Mouse (Mus musculus) MEL (cell line): ENCODE data around the gene Mad2l1bp.

Experiments
- CTCF ChIP-seq, 3 experiments: IDR thresholded peaks in 2 of 3; conservative IDR thresholded peaks in 1 of 3; 2 replicates each; pipeline ENCODE4 v1.5.1; 2011 to 2012; ENCODE audit warnings: low read length in 3 of 3, low read depth in 2 of 3, mild to moderate bottlenecking in 2 of 3, improper control_type of control experiment in 1 of 3, inconsistent platforms in 1 of 3, mixed read lengths in 1 of 3, moderate library complexity in 1 of 3; ENCODE audit not compliant: control insufficient read depth in 1 of 3, insufficient read depth in 1 of 3, poor library complexity in 1 of 3, severe bottlenecking in 1 of 3
- ELF1 ChIP-seq: IDR thresholded peaks from 2 replicates; pipeline ENCODE4 v1.6.1; 2014; ENCODE audit warnings: low read depth, mild to moderate bottlenecking, inconsistent platforms, low read length, improper control_type of control experiment, moderate library complexity
- HCFC1 ChIP-seq: IDR thresholded peaks from 2 replicates; pipeline ENCODE4 v1.6.1; 2012; ENCODE audit warnings: low read depth, mild to moderate bottlenecking, inconsistent platforms, low read length, improper control_type of control experiment, moderate library complexity
- MAFK ChIP-seq: IDR thresholded peaks from 2 replicates; pipeline ENCODE4 v1.6.1; 2011; ENCODE audit warnings: low read depth, mild to moderate bottlenecking, low read length, improper control_type of control experiment, borderline replicate concordance
- NELFE ChIP-seq: IDR thresholded peaks from 2 replicates; pipeline ENCODE4 v1.6.1; 2011; ENCODE audit warnings: low read depth, low read length, improper control_type of control experiment
- POLR2A ChIP-seq, 2 experiments: IDR thresholded peaks; 2 replicates each; pipeline ENCODE4 v1.6.1; 2011 to 2012; ENCODE audit warnings: low read length in 2 of 2, mild to moderate bottlenecking in 2 of 2, control low read depth in 1 of 2, improper control_type of control experiment in 1 of 2, low read depth in 1 of 2, moderate library complexity in 1 of 2; ENCODE audit not compliant: control insufficient read depth in 1 of 2, insufficient read depth in 1 of 2, poor library complexity in 1 of 2
- SMC3 ChIP-seq: IDR thresholded peaks from 2 replicates; pipeline ENCODE4 v1.6.1; 2011; ENCODE audit warnings: low read depth, low read length, improper control_type of control experiment
- USF1 ChIP-seq: IDR thresholded peaks from 2 replicates; pipeline ENCODE4 v1.6.1; 2014; ENCODE audit warnings: low read depth, mild to moderate bottlenecking, inconsistent platforms, low read length, improper control_type of control experiment, moderate library complexity
- ZC3H11A ChIP-seq: IDR thresholded peaks from 2 replicates; pipeline ENCODE4 v1.6.1; 2012; ENCODE audit warnings: low read depth, mild to moderate bottlenecking, inconsistent platforms, low read length, improper control_type of control experiment

- TF ChIP-seq HCFC1 (no peak), NELFE (peak; percentile 34; the same call in 1 of the 2 replicates), USF1 (no peak), ZC3H11A (no peak), CTCF (IDR thresholded peaks at IDR 0.05 in 2 of 3, conservative IDR thresholded peaks at IDR 0.05 in 1 of 3; ENCODE audit: control insufficient read depth in 1 of 3, insufficient read depth in 1 of 3, low read depth in 2 of 3, low read length in 3 of 3, poor library complexity in 1 of 3, severe bottlenecking in 1 of 3) (no peak), ELF1 (no peak), MAFK (no peak), POLR2A (IDR thresholded peaks at IDR 0.05; ENCODE audit: control insufficient read depth in 1 of 2, insufficient read depth in 1 of 2, low read depth in 1 of 2, low read length in 2 of 2, poor library complexity in 1 of 2) (no peak; a peak in 1 of 4 replicates), SMC3 (no peak)
These were observed 9.6 kb downstream of the Mad2l1bp start, which contains the start of gene Rsph9 for GRCm38 (mm10) chr17:46143578-46144423.
